Mouse (Mus musculus): ENCODE results near the gene Tbc1d4. TPM values are rescaled to one million over a fixed set of nuclear protein-coding genes. Genes with fewer than 3 reads are reported as not detected.

Gene Tbc1d4
- polyA plus RNA-seq, 1 experiment from 2014 or later = 6.4 TPM

DNA sequence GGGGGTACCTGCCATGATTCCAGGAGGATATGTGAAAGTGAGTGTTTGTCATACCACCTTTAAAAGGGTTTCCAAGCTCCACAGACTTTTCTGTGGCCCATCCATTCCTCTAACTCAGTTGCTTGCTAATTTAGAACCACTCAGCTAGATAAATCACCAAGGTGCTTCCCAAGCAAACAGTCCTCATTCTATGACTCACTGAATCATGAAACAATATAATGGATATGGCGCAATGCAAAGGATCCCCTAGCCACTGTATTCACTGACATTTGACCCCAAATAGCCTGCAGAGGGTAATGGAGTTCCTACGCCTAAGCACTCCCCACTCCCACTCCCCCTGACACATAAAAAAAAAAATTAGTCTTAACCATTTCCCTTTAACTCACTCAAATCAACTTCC, 191.3 kb downstream of the Tbc1d4 start:
- no peak overlapping the region for H3K4me2 ChIP-seq (ENCODE audit: low read depth)
- 71% methylated on average over 2 of the region's 2 CpGs for WGBS
- DNase-seq (ENCODE audit: low spot score) = no peak
- no peak overlapping the region for H3K9ac ChIP-seq (ENCODE audit: low read length)
- no peaks in the 10 kb centered on the region for H3K9me3 ChIP-seq (ENCODE audit: control insufficient read depth, low read length)
- no peak overlapping the region for H3K27ac ChIP-seq (ENCODE audit: low read depth, low read length)
- H3K4me1 ChIP-seq (ENCODE audit: control insufficient read depth, insufficient read depth, low read length) = no peaks in the 10 kb centered on the region
- no peak overlapping the region for H3K4me3 ChIP-seq (ENCODE audit: low read depth, low read length)
- no peak for ATAC-seq (ENCODE audit: insufficient read depth, low FRiP score, low TSS enrichment)
- no peaks in the 10 kb centered on the region for H3K36me3 ChIP-seq (ENCODE audit: control insufficient read depth, insufficient read depth, low read length)
- no peaks in the 10 kb centered on the region for H3K27me3 ChIP-seq (ENCODE audit: control insufficient read depth, insufficient read depth, low read length)

Other genes starting within 250 kb of the Tbc1d4 start
- gene Commd6, start 31.5 kb upstream of the Tbc1d4 start, polyA plus RNA-seq (2014; fragmentation: Nextera tagmentation; extraction: Ambion mirVana) = 98.0 and 107 TPM in 2 replicates
- gene Uchl3, start 44.8 kb upstream of the Tbc1d4 start, polyA plus RNA-seq (2014; fragmentation: Nextera tagmentation; extraction: Ambion mirVana) = 172 and 175 TPM in 2 replicates
- 0.88 TPM in 1 of 2 replicates, not detected in the other for gene Gm9922, start 120.6 kb upstream of the Tbc1d4 start, polyA plus RNA-seq (2014; fragmentation: Nextera tagmentation; extraction: Ambion mirVana)
- 2.8 and 3.2 TPM in 2 replicates for gene Lmo7, start 120.8 kb upstream of the Tbc1d4 start, polyA plus RNA-seq (2014; fragmentation: Nextera tagmentation; extraction: Ambion mirVana)

Measured in neural tube, embryonic 11.5 days (tissue).